Mouse (Mus musculus) midbrain, embryonic 14.5 days (tissue): ENCODE measurements around the gene Nfyc. TPM values are rescaled to one million over a fixed set of nuclear protein-coding genes. Genes with fewer than 3 reads are reported as not detected.

Source experiments
- ATAC-seq: fragments of 200-750 bp; cut with Nextera tagmentation; 2 replicates; pipeline ENCODE4 v1.8.0; 2017; ENCODE audit warnings: moderate number of reproducible peaks, moderate library complexity; ENCODE audit not compliant: low FRiP score, low TSS enrichment
- DNase-seq: peaks from one replicate; pipeline ENCODE4 v3.0.0-alpha.2; 2015
- H3K27ac ChIP-seq: fragments of 300-500 bp; sonication (generic); replicated peaks from 2 replicates; pipeline ENCODE4 v1.5.1; 2014; ENCODE audit warnings: mild to moderate bottlenecking, low read depth, low read length, moderate library complexity
- H3K27me3 ChIP-seq: fragments of 300-500 bp; sonication (generic); 2 replicates; pipeline ENCODE4 v1.6.1; 2014; ENCODE audit warnings: low read length, control low read depth, mixed read lengths; ENCODE audit not compliant: control insufficient read depth, insufficient read depth
- H3K36me3 ChIP-seq: fragments of 300-500 bp; sonication (generic); 2 replicates; pipeline ENCODE4 v1.6.1; 2014; ENCODE audit warnings: low read length, control low read depth; ENCODE audit not compliant: control insufficient read depth, insufficient read depth
- H3K4me1 ChIP-seq: fragments of 300-500 bp; sonication (generic); 2 replicates; pipeline ENCODE4 v1.6.1; 2014; ENCODE audit warnings: mild to moderate bottlenecking, antibody characterized with exemption, low read length, control low read depth; ENCODE audit not compliant: control insufficient read depth, insufficient read depth
- H3K4me2 ChIP-seq: fragments of 300-500 bp; sonication (generic); 2 replicates; pipeline ENCODE4 v1.6.1; 2014; ENCODE audit warnings: mild to moderate bottlenecking, low read length, moderate library complexity
- H3K4me3 ChIP-seq: fragments of 300-500 bp; sonication (generic); replicated peaks from 2 replicates; pipeline ENCODE4 v1.5.1; 2014; ENCODE audit warnings: low read depth, low read length
- H3K9ac ChIP-seq: fragments of 300-500 bp; sonication (generic); replicated peaks from 2 replicates; pipeline ENCODE4 v1.6.1; 2014; ENCODE audit warnings: mild to moderate bottlenecking, low read length, moderate library complexity
- H3K9me3 ChIP-seq: fragments of 300-500 bp; sonication (generic); 2 replicates; pipeline ENCODE4 v1.6.1; 2016; ENCODE audit warnings: low read length, control low read depth, mixed read lengths; ENCODE audit not compliant: control insufficient read depth
- WGBS: fragments of 180-500 bp; shearing (Covaris S2); extraction: QIAGEN DNeasy Blood & Tissue Kit; methylation state at CpG from one replicate; pipeline ENCODE4 v1.1.7; 2014; 5-methylcytosine and 5-hydroxymethylcytosine counted together
- polyA plus RNA-seq: library from polyadenylated mRNA; unstranded; fragments of >200 nt; fragmentation: Nextera tagmentation; extraction: Ambion mirVana; gene quantifications from 2 replicates; pipeline ENCODE4 v1.2.1, GENCODE M21; 2014

Gene Nfyc
- polyA plus RNA-seq, 1 experiment from 2014 or later: 97.5 TPM

DNA sequence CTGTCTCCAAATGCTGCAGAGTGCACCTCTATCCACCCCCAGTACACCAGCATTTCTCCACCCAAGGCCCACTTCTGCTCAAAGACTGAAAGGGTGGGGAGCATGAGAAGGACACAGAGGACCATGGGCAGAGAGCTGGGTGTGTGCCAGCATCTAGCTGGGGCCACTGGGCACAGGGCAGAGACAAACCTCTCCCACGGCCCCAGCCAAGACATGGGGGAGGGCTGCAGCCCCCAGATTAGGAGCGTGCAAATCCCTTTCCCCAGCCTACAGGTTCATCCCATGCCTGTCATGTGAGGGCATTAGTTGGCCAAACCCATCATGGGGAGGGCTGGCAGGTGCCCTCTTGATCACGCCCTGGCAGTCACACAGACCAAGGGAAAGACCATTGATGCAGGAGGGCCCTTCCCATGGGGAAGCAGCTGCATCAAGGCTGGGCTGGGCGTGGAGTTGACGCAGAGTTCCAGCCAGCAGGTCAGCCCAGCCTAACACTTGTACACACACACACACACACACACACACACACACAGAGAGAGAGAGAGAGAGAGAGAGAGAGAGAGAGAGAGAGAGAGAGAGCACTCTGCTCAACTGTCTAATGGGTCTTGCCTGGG lies 97.3 kb downstream of the Nfyc start:
- Histone ChIP-seq H3K4me3 (no peak overlapping the region), H3K36me3 (no peaks in the 10 kb centered on the region), H3K27me3 (no peaks in the 10 kb centered on the region; the same call in 1 of the 2 replicates), H3K9me3 (no peaks in the 10 kb centered on the region), H3K27ac (no peak overlapping the region), H3K4me2 (no peak overlapping the region), H3K4me1 (0 out of 2 replicates have a peak, but pooled peaks cover 16% of the 10 kb centered on the region), H3K9ac (no peak overlapping the region)
- 57% methylated on average over 5 of the region's 5 CpGs for WGBS
- DNase-seq (no peak), ATAC-seq (0 out of 2 replicates have a peak, but pooled peaks have one; percentile 18)

DNA sequence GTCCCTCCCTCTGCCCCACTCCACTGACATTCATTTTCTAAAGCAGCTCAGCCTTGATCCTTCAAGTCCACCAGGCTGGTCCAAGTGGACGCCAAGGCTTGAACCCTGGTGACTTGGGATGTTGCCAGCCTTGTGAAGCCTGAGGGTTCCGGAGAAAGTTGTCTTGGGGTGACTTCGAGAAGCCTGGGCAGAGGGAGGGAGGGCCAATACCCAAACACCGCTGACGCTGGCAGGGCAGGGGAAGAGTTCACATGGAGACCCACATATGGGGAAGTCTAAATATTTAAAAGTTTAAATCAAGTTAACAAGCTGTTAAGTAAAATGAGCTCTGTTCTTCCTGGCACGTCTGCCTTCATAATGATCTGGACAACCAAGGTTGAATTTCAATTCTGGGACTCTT lies 98.6 kb downstream of the Nfyc start:
- no peaks in the 10 kb centered on the region for H3K36me3 ChIP-seq
- no peak overlapping the region for H3K4me2 ChIP-seq
- ATAC-seq: no peak
- no peak overlapping the region for H3K9ac ChIP-seq
- no peaks in the 10 kb centered on the region; the same call in 1 of the 2 replicates for H3K27me3 ChIP-seq
- H3K27ac ChIP-seq: no peak overlapping the region
- DNase-seq: no peak
- 0 out of 2 replicates have a peak, but pooled peaks cover 16% of the 10 kb centered on the region for H3K4me1 ChIP-seq
- 87% methylated on average over 6 of the region's 6 CpGs for WGBS
- no peak overlapping the region for H3K4me3 ChIP-seq
- H3K9me3 ChIP-seq: no peaks in the 10 kb centered on the region

DNA sequence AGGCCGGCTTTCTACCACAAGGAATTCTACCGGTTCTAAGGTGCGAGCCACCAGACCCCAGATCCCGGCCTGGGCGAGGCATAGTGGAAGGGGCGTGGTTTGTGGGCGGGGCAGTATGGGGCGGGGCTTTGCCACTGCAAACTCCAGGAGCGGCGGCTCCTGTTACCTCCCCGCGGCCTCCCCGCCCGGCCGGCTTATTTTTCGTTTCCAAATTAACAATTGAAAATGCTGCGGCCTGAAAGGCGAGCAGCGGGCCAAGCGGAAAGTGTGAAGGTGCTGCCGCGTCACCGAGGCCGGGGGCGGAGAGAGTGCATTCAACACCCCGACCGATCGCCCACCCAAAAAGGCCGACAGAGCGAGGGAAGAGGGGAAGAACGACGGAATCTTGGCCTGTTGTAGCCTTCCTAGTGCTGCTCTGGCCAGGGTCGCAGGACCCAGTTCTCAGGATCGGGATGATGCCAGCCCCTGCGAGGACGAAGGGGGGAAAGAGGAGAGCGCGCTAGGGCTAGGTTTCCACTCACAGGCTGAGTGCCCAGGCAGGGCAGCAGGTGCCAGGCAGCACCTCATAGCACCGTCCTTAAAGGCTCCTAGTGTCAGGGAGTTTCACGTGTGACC lies 100.2 kb downstream of the Nfyc start:
- H3K27ac ChIP-seq: no peak overlapping the region
- H3K4me2 ChIP-seq: peak overlapping the region; percentile 91
- 0 out of 2 replicates have a peak, but pooled peaks cover 16% of the 10 kb centered on the region for H3K4me1 ChIP-seq
- H3K9ac ChIP-seq: peak overlapping the region; percentile 55
- H3K4me3 ChIP-seq: peak overlapping the region; percentile 43
- WGBS: under 1% methylated on average over 40 of the region's 40 CpGs
- DNase-seq: peak; percentile 74
- peak; percentile 76 for ATAC-seq
- no peaks in the 10 kb centered on the region for H3K36me3 ChIP-seq
- no peaks in the 10 kb centered on the region; the same call in 1 of the 2 replicates for H3K27me3 ChIP-seq
- no peaks in the 10 kb centered on the region for H3K9me3 ChIP-seq

DNA sequence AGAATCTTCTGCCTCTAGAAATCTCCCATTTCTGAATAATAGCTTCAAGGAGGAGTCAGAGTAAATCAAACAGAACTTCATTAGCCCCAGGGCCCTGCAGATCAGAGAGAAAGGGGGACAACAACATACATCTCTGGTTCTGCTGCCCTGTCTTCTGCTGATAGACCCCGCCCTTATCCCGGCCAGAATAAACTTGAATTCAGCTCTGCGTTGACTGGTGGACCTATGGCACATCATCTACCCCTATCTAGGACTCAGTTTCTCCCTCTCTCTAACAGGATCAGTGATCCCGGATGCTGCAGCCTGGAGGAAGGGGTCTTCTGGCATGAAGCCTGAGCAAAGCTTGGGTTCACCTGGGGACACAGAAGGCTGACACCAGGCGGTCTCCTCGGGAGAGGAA lies 100.8 kb downstream of the Nfyc start:
- no peaks in the 10 kb centered on the region for H3K36me3 ChIP-seq
- no peaks in the 10 kb centered on the region; the same call in 1 of the 2 replicates for H3K27me3 ChIP-seq
- H3K4me3 ChIP-seq: peak overlapping the region; percentile 43
- H3K27ac ChIP-seq: no peak overlapping the region
- H3K4me2 ChIP-seq: peak overlapping the region; percentile 91
- H3K9me3 ChIP-seq: no peaks in the 10 kb centered on the region
- H3K4me1 ChIP-seq: 0 out of 2 replicates have a peak, but pooled peaks cover 16% of the 10 kb centered on the region
- WGBS: 32% methylated on average over 6 of the region's 6 CpGs
- DNase-seq: no peak
- ATAC-seq: 0 out of 2 replicates have a peak, but pooled peaks have one; percentile 3
- H3K9ac ChIP-seq: no peak overlapping the region; the same call in 1 of the 2 replicates

DNA sequence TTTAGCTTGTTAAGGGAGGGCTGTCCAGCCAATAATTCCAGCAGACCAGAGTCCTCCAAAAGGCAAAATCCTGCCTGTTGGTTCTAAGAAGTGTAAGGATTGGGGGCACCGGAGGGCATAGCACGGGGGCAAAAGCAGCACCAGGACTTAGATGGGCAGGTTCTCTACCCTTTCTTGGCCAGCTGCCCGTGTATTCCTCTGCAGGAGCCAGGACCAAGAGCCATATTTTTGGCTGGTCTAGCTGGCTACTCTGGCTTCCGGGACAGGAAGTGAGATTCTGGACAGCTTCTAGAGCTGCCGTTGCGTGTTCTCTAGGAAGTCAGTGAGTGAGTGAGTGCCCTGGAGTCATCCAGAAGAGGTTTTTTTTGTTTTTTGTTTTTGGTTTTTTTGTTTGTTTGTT lies 101.2 kb downstream of the Nfyc start:
- Histone ChIP-seq H3K4me1 (0 out of 2 replicates have a peak, but pooled peaks cover 16% of the 10 kb centered on the region), H3K27me3 (no peaks in the 10 kb centered on the region; the same call in 1 of the 2 replicates), H3K9me3 (no peaks in the 10 kb centered on the region), H3K4me3 (no peak overlapping the region), H3K4me2 (no peak overlapping the region), H3K36me3 (no peaks in the 10 kb centered on the region), H3K9ac (no peak overlapping the region), H3K27ac (no peak overlapping the region)
- WGBS: 77% methylated on average over 6 of the region's 6 CpGs
- ATAC-seq (no peak), DNase-seq (no peak)

DNA sequence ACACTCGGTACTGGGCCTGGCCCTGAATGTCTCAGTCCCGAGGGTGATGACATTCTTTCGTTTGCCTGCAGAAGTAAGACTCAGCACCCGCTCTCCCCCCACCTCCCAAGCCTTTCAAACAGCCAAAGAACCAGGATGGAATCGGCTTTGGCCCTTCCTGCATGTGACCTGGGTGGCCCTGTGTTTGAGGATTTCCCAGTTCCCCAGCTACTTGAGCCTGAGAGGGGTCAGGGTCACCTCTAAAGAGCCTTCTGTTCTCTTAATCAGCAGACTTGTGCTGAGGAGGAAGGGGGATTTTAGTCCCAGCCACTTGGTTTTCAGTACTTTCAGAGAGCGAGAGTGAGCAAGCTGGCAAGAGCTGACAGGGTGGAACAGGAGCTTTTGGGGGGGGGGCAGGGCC lies 101.9 kb downstream of the Nfyc start:
- Histone ChIP-seq H3K36me3 (no peaks in the 10 kb centered on the region), H3K27me3 (no peaks in the 10 kb centered on the region; the same call in 1 of the 2 replicates), H3K27ac (no peak overlapping the region), H3K4me2 (no peak overlapping the region), H3K9ac (no peak overlapping the region), H3K4me3 (no peak overlapping the region), H3K9me3 (no peaks in the 10 kb centered on the region), H3K4me1 (0 out of 2 replicates have a peak, but pooled peaks cover 16% of the 10 kb centered on the region)
- no peak for ATAC-seq
- DNase-seq: no peak
- WGBS: 44% methylated on average over 6 of the region's 6 CpGs

DNA sequence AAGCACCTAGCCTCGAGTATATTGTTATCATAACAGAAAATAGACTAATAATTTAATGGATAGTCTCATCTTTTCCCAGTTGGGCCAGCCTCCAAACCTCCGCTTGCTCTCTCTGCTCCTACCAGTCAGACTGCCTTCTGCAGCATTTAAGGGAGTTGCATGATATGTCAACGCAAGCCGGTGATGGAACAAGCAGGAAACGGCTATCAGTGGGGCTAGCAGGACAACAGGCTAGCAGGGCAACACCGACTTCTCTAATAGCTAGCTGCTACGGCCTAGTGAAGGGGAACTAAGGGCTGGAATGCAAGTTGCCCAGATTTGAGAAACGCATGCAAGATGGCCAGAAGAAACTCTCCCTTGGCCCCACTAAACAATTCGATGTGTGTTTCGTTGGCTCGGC lies 103.5 kb downstream of the Nfyc start:
- Histone ChIP-seq H3K4me1 (0 out of 2 replicates have a peak, but pooled peaks cover 13% of the 10 kb centered on the region), H3K36me3 (no peaks in the 10 kb centered on the region), H3K4me3 (no peak overlapping the region), H3K9me3 (no peaks in the 10 kb centered on the region), H3K27ac (no peak overlapping the region), H3K27me3 (no peaks in the 10 kb centered on the region; the same call in 1 of the 2 replicates), H3K4me2 (no peak overlapping the region), H3K9ac (no peak overlapping the region)
- WGBS: 83% methylated on average over 11 of the region's 11 CpGs
- ATAC-seq: no peak
- DNase-seq: no peak

DNA sequence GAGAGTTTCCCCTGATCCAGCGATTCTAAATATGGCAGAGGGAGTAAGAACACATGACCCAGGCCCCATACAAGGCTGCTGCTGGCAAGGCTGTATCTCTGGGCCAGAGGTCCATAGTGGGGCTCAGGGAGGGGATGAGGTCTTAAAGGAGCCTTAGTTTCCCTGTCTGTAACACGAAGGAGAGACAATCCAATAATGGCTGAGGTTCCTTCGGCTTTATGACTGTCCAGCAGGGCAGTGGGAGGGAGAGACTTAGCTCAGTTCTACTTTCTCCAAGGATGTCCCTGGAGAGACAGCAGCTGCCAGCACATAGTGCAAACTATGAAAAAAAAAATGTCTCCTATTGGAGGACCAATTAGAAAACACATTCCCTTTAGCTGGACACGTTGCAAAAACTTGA lies 105.2 kb downstream of the Nfyc start:
- Histone ChIP-seq H3K9me3 (no peaks in the 10 kb centered on the region), H3K4me3 (no peak overlapping the region), H3K27ac (no peak overlapping the region), H3K36me3 (no peaks in the 10 kb centered on the region), H3K27me3 (no peaks in the 10 kb centered on the region; the same call in 1 of the 2 replicates), H3K9ac (no peak overlapping the region), H3K4me2 (no peak overlapping the region), H3K4me1 (0 out of 2 replicates have a peak, but pooled peaks cover 8% of the 10 kb centered on the region)
- no peak for DNase-seq
- 64% methylated on average over 4 of the region's 4 CpGs for WGBS
- no peak for ATAC-seq
